Mouse (Mus musculus) heart, embryonic 10.5 days (tissue): Measurements from ENCODE around the gene Pomgnt1. TPM values are rescaled to one million over a fixed set of nuclear protein-coding genes. Genes with fewer than 3 reads are reported as not detected.

ENCODE experiments used
- DNase-seq: peaks from one replicate; pipeline ENCODE4 v3.0.0-alpha.2; 2017; ENCODE audit warnings: low spot score
- H3K27ac ChIP-seq: fragments of 300-500 bp; sonication (generic); 2 replicates; pipeline ENCODE4 v1.5.1; 2016; ENCODE audit warnings: mild to moderate bottlenecking
- H3K27me3 ChIP-seq: fragments of 300-500 bp; sonication (generic); 2 replicates; pipeline ENCODE4 v1.6.1; 2016; ENCODE audit warnings: mild to moderate bottlenecking; ENCODE audit not compliant: poor library complexity, insufficient read depth, severe bottlenecking
- H3K36me3 ChIP-seq: fragments of 300-500 bp; sonication (generic); 2 replicates; pipeline ENCODE4 v1.6.1; 2016; ENCODE audit warnings: mild to moderate bottlenecking, moderate library complexity
- H3K4me1 ChIP-seq: fragments of 300-500 bp; sonication (generic); 2 replicates; pipeline ENCODE4 v1.6.1; 2016; ENCODE audit warnings: mild to moderate bottlenecking
- H3K4me3 ChIP-seq: fragments of 300-500 bp; sonication (generic); 2 replicates; pipeline ENCODE4 v1.5.1; 2016; ENCODE audit warnings: mild to moderate bottlenecking, moderate library complexity
- H3K9me3 ChIP-seq: fragments of 300-500 bp; sonication (generic); 2 replicates; pipeline ENCODE4 v1.6.1; 2016; ENCODE audit warnings: mild to moderate bottlenecking, moderate library complexity
- WGBS: fragments of 180-500 bp; shearing (Covaris S2); methylation state at CpG from one replicate; pipeline ENCODE4 v1.1.7; 2016; 5-methylcytosine and 5-hydroxymethylcytosine counted together
- polyA plus RNA-seq: library from polyadenylated mRNA; unstranded; fragments of >200 nt; fragmentation: Nextera tagmentation; extraction: Ambion mirVana; gene quantifications from 2 replicates; pipeline ENCODE4 v1.2.1, GENCODE M21; 2016

Pomgnt1 gene
- polyA plus RNA-seq, 1 experiment from 2014 or later, result 68.9 TPM

- no peak for DNase-seq
- Histone ChIP-seq H3K27ac (peak overlapping the region; percentile 88), H3K9me3 (no peaks in the 10 kb centered on the region), H3K27me3 (peaks cover 23% of the 10 kb centered on the region), H3K4me1 (peaks cover 27% of the 10 kb centered on the region), H3K4me3 (peak overlapping the region; percentile 85), H3K36me3 (no peaks in the 10 kb centered on the region)
- WGBS, result under 1% methylated on average over 47 of the region's 47 CpGs
Measured at GRCm38 (mm10) chr4:116143891-116144717, 20.5 kb downstream of the Pomgnt1 start.

- WGBS, result 20% methylated on average over 6 of the region's 6 CpGs
- H3K9me3 ChIP-seq, result no peaks in the 10 kb centered on the region
- 0 out of 2 replicates have a peak, but pooled peaks cover 9% of the 10 kb centered on the region for H3K27me3 ChIP-seq
- peaks cover 18% of the 10 kb centered on the region for H3K4me1 ChIP-seq
- H3K27ac ChIP-seq, result peak overlapping the region; percentile 97
- peak overlapping the region; percentile 88 for H3K4me3 ChIP-seq
- peaks cover 32% of the 10 kb centered on the region for H3K36me3 ChIP-seq
- DNase-seq, result no peak
Measured at GRCm38 (mm10) chr4:116149812-116150155, 26.1 kb downstream of the Pomgnt1 start.

- Histone ChIP-seq H3K27me3 (0 out of 2 replicates have a peak, but pooled peaks cover 3% of the 10 kb centered on the region), H3K27ac (peak overlapping the region; percentile 97), H3K9me3 (no peaks in the 10 kb centered on the region), H3K36me3 (peaks cover 37% of the 10 kb centered on the region), H3K4me1 (peaks cover 17% of the 10 kb centered on the region), H3K4me3 (peak overlapping the region; percentile 88)
- WGBS, result 4% methylated on average over 73 of the region's 73 CpGs
- DNase-seq, result peak; percentile 82
Measured at GRCm38 (mm10) chr4:116150156-116150861, 26.7 kb downstream of the Pomgnt1 start.

GRCm38 (mm10) chr4:116150862-116151221 lies 27.2 kb downstream of the Pomgnt1 start:
- Histone ChIP-seq H3K27me3 (no peaks in the 10 kb centered on the region), H3K36me3 (peaks cover 42% of the 10 kb centered on the region), H3K4me1 (peaks cover 17% of the 10 kb centered on the region), H3K27ac (peak overlapping the region; percentile 97), H3K9me3 (no peaks in the 10 kb centered on the region), H3K4me3 (peak overlapping the region; percentile 88)
- 15% methylated on average over 4 of the region's 4 CpGs for WGBS
- no peak for DNase-seq

GRCm38 (mm10) chr4:116151238-116151637 lies 27.6 kb downstream of the Pomgnt1 start, which contains the start of gene Lurap1:
TSS of gene Lurap1 (minus strand) at chr4:116151338.
- no peak for DNase-seq
- Histone ChIP-seq H3K27me3 (no peaks in the 10 kb centered on the region), H3K27ac (peak within 1 kb of the TSS; percentile 97), H3K4me1 (peaks cover 17% of the 10 kb centered on the region), H3K9me3 (no peaks in the 10 kb centered on the region), H3K4me3 (peak within 1 kb of the TSS; percentile 88), H3K36me3 (peaks cover 46% of the 10 kb centered on the region)
- WGBS, result 67% methylated on average over 6 of the region's 6 CpGs

- no peak for DNase-seq
- H3K9me3 ChIP-seq, result no peaks in the 10 kb centered on the region
- 93% methylated on average over 15 of the region's 15 CpGs for WGBS
- peaks cover 61% of the 10 kb centered on the region for H3K36me3 ChIP-seq
- no peaks in the 10 kb centered on the region for H3K27me3 ChIP-seq
- H3K4me1 ChIP-seq, result peaks cover 17% of the 10 kb centered on the region
- H3K27ac ChIP-seq, result no peak overlapping the region
- H3K4me3 ChIP-seq, result no peak overlapping the region
Measured at GRCm38 (mm10) chr4:116152702-116153101, 29.1 kb downstream of the Pomgnt1 start.

GRCm38 (mm10) chr4:116157882-116158281 lies 34.2 kb downstream of the Pomgnt1 start:
- peaks cover 84% of the 10 kb centered on the region for H3K36me3 ChIP-seq
- H3K4me3 ChIP-seq, result no peak overlapping the region
- no peak overlapping the region for H3K27ac ChIP-seq
- no peaks in the 10 kb centered on the region for H3K27me3 ChIP-seq
- no peaks in the 10 kb centered on the region for H3K9me3 ChIP-seq
- DNase-seq, result no peak
- peaks cover 10% of the 10 kb centered on the region; the same call in 1 of the 2 replicates for H3K4me1 ChIP-seq
- 93% methylated on average over 2 of the region's 2 CpGs for WGBS

- Histone ChIP-seq H3K4me3 (no peak overlapping the region), H3K36me3 (peaks cover 64% of the 10 kb centered on the region), H3K9me3 (no peaks in the 10 kb centered on the region), H3K4me1 (peaks cover 10% of the 10 kb centered on the region), H3K27me3 (no peaks in the 10 kb centered on the region), H3K27ac (0 out of 2 replicates have a peak overlapping the region, but pooled peaks have one; percentile 23)
- WGBS, result 61% methylated on average over 3 of the region's 3 CpGs
- DNase-seq, result no peak
Measured at GRCm38 (mm10) chr4:116159912-116160311, 36.3 kb downstream of the Pomgnt1 start.

GRCm38 (mm10) chr4:116160769-116161168 lies 37.1 kb downstream of the Pomgnt1 start:
- WGBS, result 67% methylated on average over 3 of the region's 3 CpGs
- no peak for DNase-seq
- H3K9me3 ChIP-seq, result no peaks in the 10 kb centered on the region
- H3K36me3 ChIP-seq, result peaks cover 55% of the 10 kb centered on the region
- no peak overlapping the region for H3K27ac ChIP-seq
- no peaks in the 10 kb centered on the region for H3K27me3 ChIP-seq
- H3K4me1 ChIP-seq, result peaks cover 10% of the 10 kb centered on the region
- H3K4me3 ChIP-seq, result no peak overlapping the region

- DNase-seq, result no peak
- no peak overlapping the region for H3K27ac ChIP-seq
- peaks cover 42% of the 10 kb centered on the region for H3K36me3 ChIP-seq
- peaks cover 10% of the 10 kb centered on the region for H3K4me1 ChIP-seq
- no peak overlapping the region for H3K4me3 ChIP-seq
- 77% methylated on average over 4 of the region's 4 CpGs for WGBS
- no peaks in the 10 kb centered on the region for H3K27me3 ChIP-seq
- H3K9me3 ChIP-seq, result no peaks in the 10 kb centered on the region
Measured at GRCm38 (mm10) chr4:116162142-116162541, 38.5 kb downstream of the Pomgnt1 start.

GRCm38 (mm10) chr4:116164759-116165554 lies 41.3 kb downstream of the Pomgnt1 start:
- DNase-seq, result no peak
- H3K27ac ChIP-seq, result no peak overlapping the region
- H3K36me3 ChIP-seq, result peaks cover 14% of the 10 kb centered on the region
- 59% methylated on average over 2 of the region's 2 CpGs for WGBS
- no peaks in the 10 kb centered on the region for H3K9me3 ChIP-seq
- H3K4me1 ChIP-seq, result peaks cover 10% of the 10 kb centered on the region
- no peak overlapping the region for H3K4me3 ChIP-seq
- no peaks in the 10 kb centered on the region for H3K27me3 ChIP-seq

GRCm38 (mm10) chr4:116165708-116166407 lies 42.2 kb downstream of the Pomgnt1 start:
- peaks cover 1% of the 10 kb centered on the region for H3K4me1 ChIP-seq
- 69% methylated on average over 8 of the region's 8 CpGs for WGBS
- H3K27ac ChIP-seq, result no peak overlapping the region
- no peak overlapping the region for H3K4me3 ChIP-seq
- DNase-seq, result no peak
- no peaks in the 10 kb centered on the region for H3K9me3 ChIP-seq
- peaks cover 5% of the 10 kb centered on the region; the same call in 1 of the 2 replicates for H3K36me3 ChIP-seq
- no peaks in the 10 kb centered on the region for H3K27me3 ChIP-seq
